Mouse (Mus musculus) heart, embryonic 11.5 days (tissue): ENCODE measurements around the gene Chil5. TPM values are rescaled to one million over a fixed set of nuclear protein-coding genes. Genes with fewer than 3 reads are reported as not detected.

Source experiments
- ATAC-seq: fragments of 200-750 bp; cut with Nextera tagmentation; replicated peaks from 2 replicates; pipeline ENCODE4 v1.8.0; 2017; ENCODE audit warnings: moderate library complexity; ENCODE audit not compliant: insufficient number of reproducible peaks, low FRiP score, low TSS enrichment
- H3K27ac ChIP-seq: fragments of 300-500 bp; sonication (generic); 2 replicates; pipeline ENCODE4 v1.5.1; 2014; ENCODE audit warnings: mild to moderate bottlenecking, low read depth, low read length
- H3K27me3 ChIP-seq: fragments of 300-500 bp; sonication (generic); 2 replicates; pipeline ENCODE4 v1.6.1; 2014; ENCODE audit warnings: mild to moderate bottlenecking, low read length, mixed read lengths; ENCODE audit not compliant: control insufficient read depth, insufficient read depth
- H3K36me3 ChIP-seq: fragments of 300-500 bp; sonication (generic); 2 replicates; pipeline ENCODE4 v1.6.1; 2014; ENCODE audit warnings: mild to moderate bottlenecking, low read length, moderate library complexity, mixed read lengths; ENCODE audit not compliant: control insufficient read depth, insufficient read depth
- H3K4me1 ChIP-seq: fragments of 300-500 bp; sonication (generic); 2 replicates; pipeline ENCODE4 v1.6.1; 2014; ENCODE audit warnings: low read length; ENCODE audit not compliant: control insufficient read depth, insufficient read depth
- H3K4me2 ChIP-seq: fragments of 300-500 bp; sonication (generic); 2 replicates; pipeline ENCODE4 v1.6.1; 2014; ENCODE audit warnings: mild to moderate bottlenecking, moderate library complexity
- H3K4me3 ChIP-seq: fragments of 300-500 bp; sonication (generic); 2 replicates; pipeline ENCODE4 v1.5.1; 2014; ENCODE audit warnings: low read depth, low read length
- H3K9ac ChIP-seq: fragments of 300-500 bp; sonication (generic); 2 replicates; pipeline ENCODE4 v1.6.1; 2014; ENCODE audit warnings: mild to moderate bottlenecking, low read depth, low read length, moderate library complexity
- H3K9me3 ChIP-seq: fragments of 300-500 bp; sonication (generic); replicated peaks from 2 replicates; pipeline ENCODE4 v1.6.1; 2016; ENCODE audit warnings: low read length; ENCODE audit not compliant: control insufficient read depth
- WGBS: fragments of 180-500 bp; shearing (Covaris S2); extraction: QIAGEN DNeasy Blood & Tissue Kit; methylation state at CpG from one replicate; pipeline ENCODE4 v1.1.7; 2014; ENCODE audit not compliant: insufficient replicate concordance; 5-methylcytosine and 5-hydroxymethylcytosine counted together
- polyA plus RNA-seq: library from polyadenylated mRNA; unstranded; fragments of >200 nt; fragmentation: Nextera tagmentation; extraction: Ambion mirVana; gene quantifications from 2 replicates; pipeline ENCODE4 v1.2.1, GENCODE M21; 2014

Chil5 gene
- polyA plus RNA-seq, 1 experiment from 2014 or later, result not detected

- no peak for ATAC-seq
- Histone ChIP-seq H3K27ac (no peak within 1 kb of the TSS), H3K4me2 (no peak within 1 kb of the TSS), H3K27me3 (no peaks in the 10 kb centered on the region), H3K9ac (no peak within 1 kb of the TSS), H3K4me3 (no peak within 1 kb of the TSS), H3K4me1 (no peaks in the 10 kb centered on the region), H3K9me3 (no peaks in the 10 kb centered on the region), H3K36me3 (peaks cover 4% of the 10 kb centered on the region)
- WGBS, result 86% methylated on average over 3 of the region's 3 CpGs
Measured at GRCm38 (mm10) chr3:105973411-105973810, 59.2 kb downstream of the Chil5 start, which contains the start of gene Ovgp1. Ovgp1 (plus strand) TSS chr3:105973711.

DNA sequence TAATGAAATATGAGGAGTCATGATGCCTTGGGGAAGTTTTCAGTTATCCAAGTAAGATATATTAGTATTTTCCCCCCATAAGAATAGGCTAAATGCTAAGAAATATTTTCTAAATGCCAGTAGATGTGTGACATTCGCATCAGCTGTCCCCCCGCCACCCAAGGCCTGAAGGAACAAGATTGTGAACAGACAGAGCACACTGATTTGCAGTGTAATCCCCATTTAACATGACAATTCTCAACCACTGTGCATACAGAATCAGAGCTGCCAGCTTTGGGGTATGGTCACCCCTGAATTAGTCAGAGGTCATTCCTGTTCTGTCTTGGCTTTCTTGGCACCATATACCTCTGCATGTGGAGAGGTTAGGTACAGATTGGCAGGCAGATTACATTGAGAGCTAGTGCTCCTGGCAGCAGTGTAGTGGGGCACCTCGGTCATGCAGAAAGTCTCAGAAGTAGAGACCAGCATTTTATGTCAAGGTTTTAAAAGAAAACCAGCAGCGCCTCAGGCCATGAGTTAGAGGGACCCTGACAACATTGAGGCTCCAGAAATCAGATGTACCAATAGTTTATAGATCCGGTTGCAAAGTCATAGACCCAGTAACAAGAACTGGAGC lies 60.7 kb downstream of the Chil5 start:
- H3K9me3 ChIP-seq, result no peaks in the 10 kb centered on the region
- H3K4me1 ChIP-seq, result no peaks in the 10 kb centered on the region
- H3K4me2 ChIP-seq, result no peak overlapping the region
- H3K9ac ChIP-seq, result no peak overlapping the region
- no peaks in the 10 kb centered on the region for H3K27me3 ChIP-seq
- no peak overlapping the region for H3K4me3 ChIP-seq
- ATAC-seq, result no peak
- WGBS, result 78% methylated on average over 5 of the region's 5 CpGs
- H3K36me3 ChIP-seq, result peaks cover 9% of the 10 kb centered on the region
- H3K27ac ChIP-seq, result no peak overlapping the region

Other genes starting within 250 kb of the Chil5 start
- 72.6 and 77.5 TPM in 2 replicates for gene Rap1a, start 231.5 kb downstream of the Chil5 start, polyA plus RNA-seq
- 0.10 TPM in 1 of 2 replicates, not detected in the other for gene Adora3, start 162.0 kb downstream of the Chil5 start, polyA plus RNA-seq
- gene Tmigd3, start 161.9 kb downstream of the Chil5 start, polyA plus RNA-seq, result 0.33 and 0.46 TPM in 2 replicates
- gene I830077J02Rik, start 100.2 kb downstream of the Chil5 start, polyA plus RNA-seq, result 2.6 and 2.9 TPM in 2 replicates
- gene Wdr77, start 73.4 kb downstream of the Chil5 start, polyA plus RNA-seq, result 93.4 and 94.0 TPM in 2 replicates
- gene Atp5f1, start 72.7 kb downstream of the Chil5 start, polyA plus RNA-seq, result 765 and 827 TPM in 2 replicates
- gene Ovgp1, start 59.1 kb downstream of the Chil5 start, polyA plus RNA-seq, result 1.8 and 2.0 TPM in 2 replicates
- 0.24 TPM in 1 of 2 replicates, not detected in the other for gene Pifo, start 18.2 kb downstream of the Chil5 start, polyA plus RNA-seq
- gene Chia1, start 80.4 kb upstream of the Chil5 start, polyA plus RNA-seq, result 0.19 and 0.48 TPM in 2 replicates
- gene Chil3, start 134.8 kb upstream of the Chil5 start, polyA plus RNA-seq, result not detected in 2 replicates
- gene Chil4, start 186.7 kb upstream of the Chil5 start, polyA plus RNA-seq, result not detected in 2 replicates